Mouse (Mus musculus): Measurements from ENCODE around the gene Rnase2b.
"Not testable (repeated sequence)": the region's sequence is repeated elsewhere in the genome, so short reads cannot be mapped to it uniquely, and the experiment has no call there.

The Rnase2b gene

DNA sequence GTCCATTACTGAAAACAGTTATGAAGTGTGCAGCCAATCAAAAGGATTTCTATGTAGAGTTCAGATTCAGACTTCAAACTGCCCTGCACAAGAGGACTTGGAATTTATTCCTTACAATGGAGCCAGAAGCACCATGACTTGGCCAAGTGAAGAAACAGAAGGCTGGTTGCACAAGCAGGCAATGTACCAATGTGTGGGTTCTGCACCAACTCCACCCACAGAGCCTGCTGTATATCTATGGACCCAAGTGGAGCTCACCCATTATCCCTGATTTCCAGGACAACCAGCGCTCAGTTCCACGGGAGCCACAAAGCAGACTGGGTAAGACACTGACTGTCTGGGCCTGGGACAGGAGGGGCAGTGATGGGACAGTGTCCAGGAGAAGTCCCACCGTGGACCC is at the start of gene Rnase2b:
Rnase2b (plus strand) TSS at position 285 of the 400 bp plus-strand sequence.
- not testable (repeated sequence) for DNase-seq

- DNase-seq, result no peak
These were observed 48.6 kb upstream of the Rnase2b start for GRCm38 (mm10) chr14:51113476-51113875.

DNA sequence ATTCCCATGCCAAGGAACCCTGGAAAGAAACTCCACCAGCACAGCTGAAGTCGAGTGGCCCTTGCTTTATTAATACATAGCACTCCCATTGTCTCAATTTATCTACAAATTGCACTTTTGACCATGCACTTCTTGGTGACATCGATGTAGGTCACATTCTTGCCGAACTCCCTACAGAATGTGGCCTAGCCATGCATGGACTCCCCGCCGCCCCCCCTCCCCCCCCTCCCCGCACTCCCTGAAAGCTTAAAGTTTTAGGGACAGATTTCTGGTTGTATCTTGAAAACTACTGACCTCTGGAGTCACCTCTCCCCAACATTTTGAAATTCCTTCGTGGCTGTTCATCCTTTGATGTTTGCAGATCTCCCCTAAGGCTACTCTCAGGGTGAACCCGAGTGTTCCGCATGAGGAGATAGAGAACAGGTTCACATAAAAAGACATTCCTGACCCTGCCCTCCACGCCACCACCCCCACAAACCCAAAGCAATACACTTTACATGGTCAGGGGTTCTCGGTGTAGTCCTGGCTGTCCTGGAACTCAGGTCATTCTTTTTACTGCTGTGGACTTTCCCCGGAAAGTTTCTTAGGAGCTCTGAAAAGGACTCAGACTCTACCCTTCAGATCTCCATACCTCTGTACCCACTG is 48.0 kb upstream of the Rnase2b start, which contains the start of gene Eddm3b:
Eddm3b (plus strand) TSS at position 511 of the 645 bp plus-strand sequence.
- DNase-seq, result no peak

DNA sequence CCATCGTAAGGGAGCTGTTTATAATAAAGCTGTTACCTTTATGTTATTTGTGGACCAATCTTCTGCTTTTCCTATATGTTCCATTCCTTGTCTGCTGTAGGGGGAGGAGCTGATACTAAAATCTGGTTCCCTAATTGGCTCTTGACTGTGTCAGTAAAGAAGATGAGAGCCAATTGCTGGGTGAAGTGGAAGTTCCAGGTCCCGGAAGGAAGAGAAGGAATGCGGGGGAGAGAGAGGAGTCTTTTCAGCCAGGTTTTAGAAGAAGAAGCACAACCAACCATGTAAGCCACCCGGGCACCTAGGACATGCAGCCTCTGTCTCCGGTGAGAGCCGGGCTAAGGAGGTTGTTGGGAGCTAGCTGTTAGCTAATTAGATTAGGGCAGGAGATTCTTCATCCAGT is 36.4 kb upstream of the Rnase2b start:
- DNase-seq, result no peak

DNA sequence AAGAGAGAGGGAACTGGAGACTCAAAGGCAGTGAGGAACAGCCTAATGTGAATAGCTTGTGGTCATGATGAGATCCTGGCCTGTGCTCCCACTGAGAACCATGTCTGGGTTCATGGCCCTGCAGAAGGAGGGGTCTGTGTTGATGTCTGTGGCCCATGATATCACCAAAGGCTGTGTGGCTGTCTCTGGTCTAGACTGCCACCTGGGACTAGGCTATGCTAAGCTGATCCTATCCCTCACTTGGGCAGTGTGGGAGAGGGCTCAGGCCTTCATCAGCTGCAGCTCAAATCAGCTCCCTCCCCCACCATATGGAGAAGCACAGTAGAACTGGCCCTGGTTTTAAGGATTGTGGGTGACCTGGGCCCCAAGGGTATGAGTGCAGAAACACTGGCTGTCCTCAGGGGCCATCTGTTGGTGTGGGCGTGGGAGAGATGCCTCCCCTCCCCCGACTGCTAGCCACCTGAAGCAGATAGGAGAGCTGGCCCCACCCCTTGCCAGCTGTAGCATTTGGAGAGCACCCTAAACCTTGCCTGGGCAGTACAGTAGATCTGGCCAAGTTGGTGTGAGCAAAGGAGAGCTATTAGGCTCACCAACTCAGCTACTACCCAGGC is 34.3 kb upstream of the Rnase2b start:
- DNase-seq, result no peak

DNA sequence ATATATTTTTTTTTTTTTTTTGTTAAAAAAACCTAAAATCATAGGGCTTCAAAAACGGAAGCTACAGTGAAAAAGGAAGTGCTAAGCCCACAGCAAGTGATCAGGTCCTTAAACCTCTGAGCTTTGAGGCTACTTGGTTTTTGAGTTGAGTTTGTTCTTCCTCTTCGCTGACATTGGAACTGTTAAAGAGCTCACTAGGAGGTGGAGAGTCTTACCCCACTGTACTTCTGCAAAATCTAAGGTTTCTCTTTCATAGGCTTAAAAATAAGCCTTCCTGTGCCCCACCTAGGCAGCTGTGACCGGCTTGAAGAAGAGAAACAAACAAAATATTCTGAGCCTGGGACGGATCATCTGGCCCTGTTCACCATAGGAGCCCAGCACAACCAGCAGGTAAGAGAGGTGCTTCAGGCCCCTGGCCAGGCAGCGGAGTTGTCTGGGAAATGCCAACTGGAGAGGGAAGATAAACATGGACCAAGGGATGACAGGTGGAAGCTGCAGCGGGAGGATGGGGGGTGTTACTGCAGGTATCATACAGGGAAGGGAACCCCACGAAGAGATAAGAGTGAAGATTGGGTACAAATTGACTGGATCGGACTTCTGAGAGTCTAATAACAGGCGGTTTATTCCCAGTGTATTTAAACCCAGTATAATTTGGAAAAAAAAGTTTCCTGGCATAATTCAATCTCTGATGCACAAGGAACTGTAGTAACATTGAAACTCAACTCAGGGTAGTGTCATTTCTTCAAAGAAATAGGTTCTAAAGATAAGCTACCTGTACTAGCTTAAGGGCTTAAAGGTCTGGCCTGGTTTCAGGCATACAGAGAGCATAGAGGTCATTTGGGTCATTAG is 33.1 kb upstream of the Rnase2b start:
- no peak for DNase-seq

GRCm38 (mm10) chr14:51129624-51129975 is 32.5 kb upstream of the Rnase2b start:
- DNase-seq, result no peak

DNA sequence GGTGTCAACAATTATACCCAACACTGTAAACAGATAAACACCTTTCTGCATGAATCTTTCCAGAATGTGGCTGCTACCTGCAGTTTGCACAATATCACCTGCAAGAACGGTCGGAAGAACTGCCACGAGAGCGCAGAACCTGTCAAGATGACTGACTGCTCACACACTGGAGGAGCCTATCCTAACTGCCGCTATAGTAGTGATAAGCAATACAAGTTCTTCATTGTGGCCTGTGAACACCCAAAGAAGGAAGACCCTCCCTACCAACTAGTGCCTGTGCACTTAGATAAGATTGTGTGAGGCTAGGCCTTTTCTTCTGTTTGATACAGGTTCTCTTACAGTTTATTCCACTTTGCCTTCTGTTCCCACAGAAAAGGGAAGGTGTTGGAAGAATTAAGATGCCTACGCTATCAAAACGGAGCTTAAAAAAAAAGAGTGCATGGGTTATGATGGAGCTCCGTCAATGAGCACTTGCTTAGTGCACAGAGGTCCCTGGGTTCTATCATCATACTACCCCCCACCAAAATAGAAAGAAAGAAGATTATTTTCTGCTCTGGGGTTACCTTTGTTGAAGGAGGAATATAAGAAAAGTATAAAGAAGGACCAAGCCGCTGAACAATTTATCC is 31.6 kb upstream of the Rnase2b start:
- DNase-seq, result no peak

DNA sequence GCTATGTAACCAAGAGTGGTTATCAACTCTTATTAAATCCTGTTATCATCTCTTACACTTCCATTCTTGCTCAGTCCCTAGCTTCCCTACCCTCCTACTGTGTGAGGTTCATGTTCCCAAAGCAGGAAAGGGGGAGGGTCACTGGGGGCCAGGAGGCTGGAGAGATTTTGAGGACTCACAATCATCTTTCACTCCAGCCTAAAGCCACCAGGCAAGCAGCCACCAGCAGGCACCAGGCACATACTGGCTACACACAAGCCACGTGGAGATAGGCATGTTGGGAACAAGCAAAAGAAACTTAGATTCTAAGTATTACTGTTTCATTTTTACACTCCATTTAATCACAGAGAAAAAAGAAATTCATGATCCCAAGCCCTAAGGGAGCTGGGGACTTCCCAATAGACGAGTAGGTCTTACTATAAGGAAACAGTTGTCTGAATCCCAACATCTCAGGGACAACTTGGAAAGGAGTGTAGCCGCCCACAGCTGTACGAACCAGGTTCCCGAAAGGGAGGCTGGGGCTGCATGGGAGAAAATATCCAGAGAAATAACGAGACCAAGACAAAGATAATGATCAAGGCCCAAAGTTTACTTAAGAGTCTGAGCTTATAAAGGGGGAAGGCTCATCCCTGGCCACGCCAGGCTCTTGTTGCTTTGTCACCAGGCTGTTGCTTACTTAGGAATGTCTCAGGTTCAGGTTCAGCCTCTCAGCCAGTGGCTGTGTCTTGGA is 30.8 kb upstream of the Rnase2b start:
- DNase-seq, result no peak

DNA sequence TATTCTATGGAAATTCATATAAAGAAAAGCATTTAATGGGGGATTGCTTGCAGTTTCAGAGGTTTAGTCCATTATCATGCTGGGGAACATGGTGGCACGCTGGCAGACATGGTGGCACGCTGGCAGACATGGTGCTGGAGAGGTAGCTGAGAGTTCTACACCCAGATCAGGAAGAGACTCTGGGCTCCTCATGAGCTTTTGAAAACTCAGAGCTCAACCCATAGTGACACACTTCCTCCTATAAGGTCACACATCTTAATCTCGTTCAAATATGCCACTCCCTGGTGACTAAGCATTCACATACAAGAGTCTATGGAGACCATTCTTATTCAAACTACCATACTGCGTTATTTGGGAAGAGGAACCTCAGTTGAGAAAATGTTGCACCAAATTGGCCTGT is 29.7 kb upstream of the Rnase2b start:
- DNase-seq, result no peak

DNA sequence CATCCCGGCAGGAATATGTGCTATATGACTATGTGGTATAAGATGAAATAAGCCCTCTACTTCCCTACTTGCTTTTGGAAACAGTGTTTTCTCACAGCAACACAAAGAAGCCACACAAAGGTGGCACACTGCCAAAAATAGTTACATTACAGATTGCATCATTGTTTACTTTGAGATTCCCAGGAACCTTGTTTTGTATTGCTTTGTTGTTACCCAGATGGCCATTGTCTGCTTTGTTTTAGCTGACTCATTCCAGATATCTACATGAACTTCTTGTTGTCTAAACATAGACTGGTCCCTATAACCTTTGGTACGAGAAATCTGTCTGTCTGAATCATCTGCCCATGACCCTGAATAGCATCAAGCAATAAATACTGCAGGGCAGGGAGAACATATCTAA is 21.7 kb upstream of the Rnase2b start:
- no peak for DNase-seq

DNA sequence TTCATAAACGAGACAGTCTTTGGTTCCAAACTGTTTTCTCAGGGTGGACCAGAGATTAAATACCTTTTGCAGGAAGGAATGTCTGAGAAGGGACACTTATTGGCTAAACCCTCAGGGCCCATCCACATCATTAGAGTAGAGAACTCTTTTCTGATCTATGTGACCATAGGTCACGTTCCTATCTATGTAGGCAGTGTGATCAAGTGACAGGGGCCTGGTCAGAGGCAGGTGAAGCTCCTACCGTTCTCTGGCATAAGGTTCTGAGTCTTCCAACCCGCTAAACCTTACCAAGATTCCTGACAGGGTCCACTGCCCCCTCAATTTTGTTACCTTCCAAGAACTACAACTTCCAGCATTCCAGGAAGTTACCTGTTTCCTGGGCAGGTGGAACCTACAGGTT is 19.9 kb upstream of the Rnase2b start:
- no peak for DNase-seq

GRCm38 (mm10) chr14:51142568-51142967 is 19.5 kb upstream of the Rnase2b start:
- DNase-seq, result no peak

- DNase-seq, result no peak
These were observed 18.8 kb upstream of the Rnase2b start for GRCm38 (mm10) chr14:51143287-51143686.

GRCm38 (mm10) chr14:51143937-51144336 is 18.1 kb upstream of the Rnase2b start:
- no peak for DNase-seq

DNA sequence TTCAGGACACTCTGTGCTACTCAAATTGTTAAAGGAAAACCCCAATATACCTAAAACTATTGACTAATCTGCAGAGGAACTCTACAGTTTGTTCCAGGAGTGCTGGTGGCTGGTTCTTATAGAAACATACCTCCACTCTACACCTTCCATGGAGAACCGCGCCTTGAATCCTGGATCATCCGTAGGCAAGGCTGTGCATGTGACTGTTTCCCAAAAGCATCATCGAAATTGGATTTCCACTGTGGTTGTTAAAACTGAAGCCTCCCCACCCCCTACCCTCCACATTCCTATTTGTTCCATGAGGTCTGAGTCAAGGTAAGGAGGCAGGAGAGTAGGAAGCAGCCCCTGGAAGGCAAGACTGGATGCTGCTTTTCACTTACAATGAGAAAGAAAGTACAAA is 17.6 kb upstream of the Rnase2b start:
- no peak for DNase-seq

DNA sequence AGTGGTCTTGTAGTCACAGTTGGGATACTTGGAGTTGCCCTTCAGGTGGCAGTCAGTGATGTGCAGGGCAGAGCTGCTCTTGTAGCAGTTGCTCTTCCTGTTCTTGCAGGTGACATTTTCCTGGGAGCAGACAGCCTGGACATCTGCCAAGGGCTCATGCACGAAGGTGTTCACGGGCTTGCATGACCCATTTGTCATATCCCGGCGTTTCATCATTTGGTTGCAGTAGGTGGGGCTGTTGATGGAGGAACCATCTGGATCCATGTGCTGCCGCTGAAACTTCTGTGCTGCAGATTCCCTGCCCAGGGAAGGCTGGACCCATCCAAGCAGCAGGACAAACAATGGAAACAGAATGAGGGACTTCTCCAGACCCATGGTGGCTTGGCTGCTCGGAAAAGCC is 16.5 kb upstream of the Rnase2b start:
- DNase-seq, result no peak

DNA sequence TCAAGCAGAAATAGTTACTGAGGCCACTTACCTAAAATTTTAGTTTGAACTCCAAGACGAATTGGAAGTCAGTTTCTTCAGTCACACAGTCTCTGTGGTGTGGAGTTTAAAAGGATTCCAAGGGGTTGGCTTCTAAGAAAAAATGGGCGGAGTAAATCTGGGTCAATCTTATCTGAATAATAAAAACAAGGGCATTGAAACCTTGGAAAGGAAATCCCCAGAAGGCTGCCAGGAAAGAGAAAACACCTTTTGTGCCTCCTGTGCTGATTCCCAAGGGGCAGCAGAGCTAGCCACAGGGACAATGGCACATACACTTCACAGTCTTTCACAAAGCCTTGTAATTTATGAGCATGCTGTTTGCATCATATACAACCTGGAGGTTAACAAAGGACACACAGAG is 15.4 kb upstream of the Rnase2b start, which contains the start of gene Rnase1:
Rnase1 (minus strand) TSS at position 101 of the 400 bp plus-strand sequence.
- DNase-seq, result no peak

- DNase-seq, result no peak
These were observed 14.1 kb upstream of the Rnase2b start for GRCm38 (mm10) chr14:51148006-51148405.

- DNase-seq, result no peak
These were observed 12.9 kb upstream of the Rnase2b start for GRCm38 (mm10) chr14:51149164-51149563.

GRCm38 (mm10) chr14:51150206-51150831 is 11.7 kb upstream of the Rnase2b start:
- DNase-seq, result no peak

- no peak for DNase-seq
These were observed 9.7 kb upstream of the Rnase2b start for GRCm38 (mm10) chr14:51152249-51152870.

All from cerebellum, adult 9-10 months (tissue).